Mouse (Mus musculus) E14TG2a.4 (cell line): ENCODE measurements at regions not wholly inside any gene's neighbourhood (a gene's known extent, or its start where the extent isn't known, plus 50 kb on each side); places are given as distances from the start of the nearest gene placed in this dataset.

Source experiments
- H3K27me3 ChIP-seq: 2 replicates; pipeline ENCODE4 v1.6.1; 2014; ENCODE audit warnings: low read length, control low read depth; ENCODE audit not compliant: insufficient read depth
- H3K36me3 ChIP-seq: 2 replicates; pipeline ENCODE4 v1.6.1; 2014; ENCODE audit warnings: low read length, control low read depth; ENCODE audit not compliant: insufficient read depth
- H3K4me1 ChIP-seq: replicated peaks from 2 replicates; pipeline ENCODE4 v1.6.1; 2014; ENCODE audit warnings: low read depth, low read length, control low read depth
- H3K4me3 ChIP-seq: replicated peaks from 2 replicates; pipeline ENCODE4 v1.5.1; 2014; ENCODE audit warnings: mild to moderate bottlenecking, low read length
- H3K9me3 ChIP-seq: 2 replicates; pipeline ENCODE4 v1.6.1; 2014; ENCODE audit warnings: low read length, control low read depth
- CTCF ChIP-seq: conservative IDR thresholded peaks from 2 replicates; pipeline ENCODE4 v1.5.1; 2014; ENCODE audit warnings: low read length
- NANOG ChIP-seq: IDR thresholded peaks from 2 replicates; pipeline ENCODE4 v1.6.1; 2014; ENCODE audit warnings: borderline replicate concordance, low read length, mixed read lengths
- POU5F1 ChIP-seq: IDR thresholded peaks from 2 replicates; pipeline ENCODE4 v1.6.1; 2014; ENCODE audit warnings: low read length, borderline replicate concordance

DNA sequence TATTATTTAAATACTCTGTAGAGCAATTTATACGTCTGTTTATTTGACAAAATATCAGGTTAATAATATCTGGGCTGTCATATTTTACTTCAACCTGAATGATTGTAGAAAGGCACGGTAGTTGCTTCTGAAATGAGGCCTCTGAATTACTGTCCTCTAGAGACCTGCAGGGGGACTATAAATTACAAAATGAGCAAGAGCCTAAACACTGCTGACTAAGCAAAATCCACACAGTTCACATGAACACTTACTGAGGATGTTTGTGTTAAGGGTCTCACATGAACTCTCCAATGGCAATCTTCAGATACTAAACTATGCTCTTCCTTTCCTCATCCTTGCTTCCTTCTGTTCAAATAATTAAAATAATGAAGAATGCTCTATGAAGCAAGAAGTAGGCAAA lies 1120.7 kb downstream of the Amy2a5 start:
- TF ChIP-seq NANOG (no peak), CTCF (no peak), POU5F1 (no peak)
- no peak overlapping the region for H3K4me3 ChIP-seq
- no peaks in the 10 kb centered on the region for H3K36me3 ChIP-seq
- H3K4me1 ChIP-seq, result peaks cover 4% of the 10 kb centered on the region
- no peaks in the 10 kb centered on the region for H3K27me3 ChIP-seq
- H3K9me3 ChIP-seq, result no peaks in the 10 kb centered on the region

DNA sequence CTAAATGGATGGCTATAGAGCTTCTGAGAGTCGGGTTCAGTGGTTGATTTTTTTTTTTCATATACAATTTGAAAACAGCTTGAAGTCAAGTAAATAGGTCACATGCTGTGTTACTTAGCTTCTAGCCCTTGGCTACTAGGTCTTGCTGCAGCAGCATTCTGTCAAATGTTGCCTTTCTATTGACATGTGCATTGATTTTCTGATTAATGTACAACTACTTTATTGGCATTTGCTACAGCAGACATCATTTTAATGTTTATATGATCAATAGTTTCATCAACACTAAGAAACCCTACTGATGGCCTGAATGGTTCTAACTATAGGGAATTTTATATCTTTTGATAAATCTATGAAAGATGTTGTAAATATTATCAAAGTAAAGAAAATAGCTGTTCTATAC lies 1137.0 kb downstream of the Amy2a5 start:
- no peaks in the 10 kb centered on the region for H3K9me3 ChIP-seq
- H3K4me1 ChIP-seq, result no peaks in the 10 kb centered on the region
- no peaks in the 10 kb centered on the region for H3K27me3 ChIP-seq
- H3K4me3 ChIP-seq, result no peak overlapping the region
- H3K36me3 ChIP-seq, result no peaks in the 10 kb centered on the region
- no peak for TF ChIP-seq NANOG

DNA sequence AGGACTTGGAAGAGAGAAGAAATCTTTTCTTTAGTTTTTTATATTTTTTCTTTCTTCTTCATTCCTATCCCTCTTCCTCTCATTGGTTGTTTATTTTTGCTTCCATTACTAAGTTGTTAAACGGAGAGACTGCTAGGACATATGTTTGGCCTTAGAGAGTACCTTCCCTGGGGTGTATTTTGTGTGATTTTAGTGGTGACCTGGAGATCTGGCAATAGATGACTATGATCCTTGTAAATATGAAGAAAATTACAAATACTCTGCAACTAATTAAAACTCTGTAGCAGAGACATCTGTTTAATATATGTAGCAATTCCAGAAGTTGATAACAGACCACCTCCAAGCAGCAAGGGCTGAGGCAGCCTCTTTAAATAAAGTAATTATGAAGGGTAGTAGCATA lies 1158.0 kb downstream of the Amy2a5 start:
- Histone ChIP-seq H3K36me3 (no peaks in the 10 kb centered on the region), H3K27me3 (no peaks in the 10 kb centered on the region), H3K4me1 (no peaks in the 10 kb centered on the region), H3K4me3 (no peak overlapping the region), H3K9me3 (no peaks in the 10 kb centered on the region)
- TF ChIP-seq NANOG (no peak), POU5F1 (no peak), CTCF (no peak)

DNA sequence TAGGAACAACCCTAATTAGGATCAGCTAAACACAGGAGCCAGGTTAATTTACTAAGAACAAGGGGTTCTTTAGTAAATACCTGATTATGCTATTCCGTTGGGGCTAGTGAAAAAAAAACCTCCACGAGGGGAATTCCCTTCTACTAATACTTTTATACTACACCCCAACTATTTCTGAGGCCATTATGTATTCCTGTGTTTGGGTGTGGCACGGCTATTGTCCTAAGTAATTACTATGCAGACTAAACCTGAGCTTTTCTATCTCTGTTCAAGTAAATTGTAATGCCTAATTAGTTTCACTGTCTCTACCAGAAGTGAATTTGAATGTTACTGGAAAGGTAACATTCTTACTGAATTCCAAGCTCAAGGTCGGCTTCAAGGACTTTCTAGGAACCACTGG lies 1170.1 kb downstream of the Amy2a5 start:
- Histone ChIP-seq H3K27me3 (no peaks in the 10 kb centered on the region), H3K4me1 (no peaks in the 10 kb centered on the region; the same call in 1 of the 2 replicates), H3K9me3 (peaks cover 12% of the 10 kb centered on the region), H3K4me3 (no peak overlapping the region), H3K36me3 (no peaks in the 10 kb centered on the region; the same call in 1 of the 2 replicates)
- TF ChIP-seq NANOG, result peak; percentile 46; the same call in 1 of the 2 replicates
- no peak for TF ChIP-seq POU5F1
- no peak for TF ChIP-seq CTCF
